Mouse (Mus musculus) activated CD4-positive, CD25-positive, alpha-beta regulatory T cell, adult 4 months (primary cell): Measurements from ENCODE around the gene Tbl1xr1. TPM values are rescaled to one million over a fixed set of nuclear protein-coding genes. Genes with fewer than 3 reads are reported as not detected.

Experiments used
- ATAC-seq: one replicate; pipeline ENCODE4 v1.8.0; 2017
- polyA plus RNA-seq, 2 experiments: library from polyadenylated mRNA; unstranded; fragments of 100-300 nt; shearing (Covaris generic); gene quantifications; one replicate each; pipeline ENCODE4 v1.2.1; 2017

The Tbl1xr1 gene
- polyA plus RNA-seq, 2 experiments from 2014 or later, result 21.4 to 26.6 TPM

GRCm38 (mm10) chr3:22090431-22091265, 14.2 kb downstream of the Tbl1xr1 start:
- no peak for ATAC-seq

GRCm38 (mm10) chr3:22091266-22091550, 14.8 kb downstream of the Tbl1xr1 start:
- ATAC-seq, result no peak

GRCm38 (mm10) chr3:22091681-22092080, 15.2 kb downstream of the Tbl1xr1 start:
- ATAC-seq, result no peak

- no peak for ATAC-seq
These were observed 16.3 kb downstream of the Tbl1xr1 start for GRCm38 (mm10) chr3:22092784-22093183.

- ATAC-seq, result no peak
These were observed 27.6 kb downstream of the Tbl1xr1 start for GRCm38 (mm10) chr3:22103986-22104515.

- ATAC-seq, result no peak
These were observed 29.0 kb downstream of the Tbl1xr1 start for GRCm38 (mm10) chr3:22105471-22105870.

- no peak for ATAC-seq
These were observed 31.6 kb downstream of the Tbl1xr1 start for GRCm38 (mm10) chr3:22108013-22108412.

- ATAC-seq, result no peak
These were observed 33.2 kb downstream of the Tbl1xr1 start for GRCm38 (mm10) chr3:22109651-22110050.

GRCm38 (mm10) chr3:22113773-22114172, 37.3 kb downstream of the Tbl1xr1 start:
- ATAC-seq, result no peak

GRCm38 (mm10) chr3:22115221-22115620, 38.8 kb downstream of the Tbl1xr1 start:
- peak; percentile 55 for ATAC-seq

GRCm38 (mm10) chr3:22115678-22116077, 39.2 kb downstream of the Tbl1xr1 start:
- ATAC-seq, result no peak

GRCm38 (mm10) chr3:22116188-22116587, 39.7 kb downstream of the Tbl1xr1 start:
- peak; percentile 67 for ATAC-seq

GRCm38 (mm10) chr3:22121741-22122140, 45.3 kb downstream of the Tbl1xr1 start:
- ATAC-seq, result no peak

- ATAC-seq, result no peak
These were observed 46.7 kb downstream of the Tbl1xr1 start for GRCm38 (mm10) chr3:22123145-22123544.

GRCm38 (mm10) chr3:22126251-22126826, 49.9 kb downstream of the Tbl1xr1 start:
- ATAC-seq, result no peak

- ATAC-seq, result no peak
These were observed 54.8 kb downstream of the Tbl1xr1 start for GRCm38 (mm10) chr3:22131277-22131676.

- no peak for ATAC-seq
These were observed 57.2 kb downstream of the Tbl1xr1 start for GRCm38 (mm10) chr3:22133626-22134025.

GRCm38 (mm10) chr3:22137793-22138579, 61.5 kb downstream of the Tbl1xr1 start:
- peak; percentile 62 for ATAC-seq

GRCm38 (mm10) chr3:22138580-22139099, 62.2 kb downstream of the Tbl1xr1 start:
- ATAC-seq, result no peak

GRCm38 (mm10) chr3:22140111-22140658, 63.7 kb downstream of the Tbl1xr1 start:
- ATAC-seq, result no peak

GRCm38 (mm10) chr3:22141984-22142719, 65.7 kb downstream of the Tbl1xr1 start:
- ATAC-seq, result no peak
